Mouse (Mus musculus): Measurements from ENCODE around the gene Gjc1.
A peak's percentile ranks its signal among the peaks of the same experiment; 100 is the strongest.

Gene Gjc1

GRCm38 (mm10) chr11:102819021-102819782 is at the start of gene Gjc1:
TSS of gene Gjc1 (minus strand) at chr11:102819700.
- peak; percentile 9 to 27 for DNase-seq (ENCODE audit: low spot score in 2 of 2)

- peak; percentile 59 for DNase-seq (ENCODE audit: low spot score in 2 of 2)
Measured at GRCm38 (mm10) chr11:102864272-102864671, 44.8 kb upstream of the Gjc1 start.

DNA sequence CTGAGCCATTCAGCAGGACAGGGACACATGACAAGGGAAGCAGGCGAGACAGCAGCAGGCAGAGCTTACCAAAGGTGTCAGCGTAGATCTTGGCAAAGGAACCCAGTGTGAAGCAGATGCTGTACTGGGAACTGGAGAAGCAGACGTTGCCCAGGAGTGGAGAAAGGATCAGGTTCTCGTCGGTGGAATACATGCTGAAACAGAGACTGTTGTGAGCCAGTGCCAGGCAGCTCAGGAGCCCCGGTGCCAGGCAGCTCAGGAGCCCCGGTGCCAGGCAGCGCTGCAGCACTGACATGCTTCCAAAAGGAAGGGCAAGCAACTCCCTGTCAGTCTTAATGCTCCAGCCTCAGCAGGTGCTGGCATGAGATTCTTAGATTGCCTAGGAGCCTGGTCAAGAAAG is 40.4 kb upstream of the Gjc1 start:
- DNase-seq (ENCODE audit: low spot score in 2 of 2), result peak in 1 of 2 experiments; percentile 14

DNA sequence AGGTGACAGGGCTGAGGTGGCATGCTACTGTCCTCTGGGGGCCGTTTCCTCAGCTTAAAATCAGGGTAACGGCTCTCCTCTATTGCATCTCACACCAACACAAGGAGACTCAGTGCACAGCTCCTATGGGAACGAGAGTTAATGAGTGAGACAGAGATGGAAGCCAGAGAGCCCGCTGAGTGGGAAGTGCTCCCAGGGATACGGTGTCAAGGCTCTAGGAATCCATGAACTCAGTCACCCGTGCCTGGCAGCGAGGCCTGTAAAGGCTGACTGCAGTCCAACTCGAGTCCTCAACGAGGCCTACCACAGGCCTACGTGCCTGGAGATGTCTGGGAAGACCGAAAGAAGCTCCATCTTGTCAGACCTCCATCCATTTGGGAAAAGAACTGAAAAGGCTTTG is 39.5 kb upstream of the Gjc1 start:
- no peak for DNase-seq (ENCODE audit: low spot score in 2 of 2)

GRCm38 (mm10) chr11:102855941-102856340 is 36.4 kb upstream of the Gjc1 start:
- no peak for DNase-seq (ENCODE audit: low spot score in 2 of 2)

DNA sequence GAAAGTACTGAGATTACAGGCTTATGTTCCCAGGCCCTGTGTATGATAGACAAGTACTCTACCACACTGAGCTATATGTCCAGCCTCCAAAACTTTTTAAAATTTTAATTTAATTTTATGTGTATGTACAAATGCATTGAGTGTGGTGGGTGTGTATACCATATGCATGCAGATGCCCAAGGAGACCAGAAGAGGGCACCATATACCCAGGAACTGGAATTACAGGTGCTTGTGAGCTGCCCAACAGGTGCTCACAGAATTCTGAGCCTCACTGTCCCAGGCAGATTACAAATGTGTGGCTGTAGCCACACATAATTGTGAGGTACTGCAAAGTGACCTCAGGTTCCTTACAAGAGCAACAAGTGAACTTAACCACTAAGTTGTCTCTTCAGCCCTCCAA is 34.3 kb upstream of the Gjc1 start:
- DNase-seq (ENCODE audit: low spot score in 2 of 2), result no peak

DNA sequence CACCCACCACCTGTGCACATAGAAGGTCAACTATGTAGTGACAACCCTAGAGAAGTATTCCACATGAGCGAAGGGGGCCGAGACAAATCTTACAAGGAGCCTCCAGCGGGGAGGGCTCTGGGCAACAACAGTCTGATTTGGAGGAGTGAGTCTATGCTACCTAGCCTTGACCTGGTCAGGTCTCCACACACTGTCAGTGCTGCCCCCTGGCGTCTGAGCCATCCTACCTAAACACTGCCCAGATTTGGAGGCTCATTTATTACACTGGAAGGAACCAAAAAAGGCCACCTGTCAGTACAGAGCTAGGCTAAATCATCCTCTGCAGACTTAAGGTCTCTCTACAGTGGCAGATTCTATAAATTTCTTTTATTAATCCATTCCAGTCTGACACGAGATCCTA is 32.4 kb upstream of the Gjc1 start:
- peak in 1 of 2 experiments; percentile 29 for DNase-seq (ENCODE audit: low spot score in 2 of 2)

GRCm38 (mm10) chr11:102845926-102846325 is 26.4 kb upstream of the Gjc1 start:
- no peak for DNase-seq (ENCODE audit: low spot score in 2 of 2)

GRCm38 (mm10) chr11:102838616-102839150 is 19.2 kb upstream of the Gjc1 start:
- DNase-seq (ENCODE audit: low spot score in 2 of 2), result no peak

DNA sequence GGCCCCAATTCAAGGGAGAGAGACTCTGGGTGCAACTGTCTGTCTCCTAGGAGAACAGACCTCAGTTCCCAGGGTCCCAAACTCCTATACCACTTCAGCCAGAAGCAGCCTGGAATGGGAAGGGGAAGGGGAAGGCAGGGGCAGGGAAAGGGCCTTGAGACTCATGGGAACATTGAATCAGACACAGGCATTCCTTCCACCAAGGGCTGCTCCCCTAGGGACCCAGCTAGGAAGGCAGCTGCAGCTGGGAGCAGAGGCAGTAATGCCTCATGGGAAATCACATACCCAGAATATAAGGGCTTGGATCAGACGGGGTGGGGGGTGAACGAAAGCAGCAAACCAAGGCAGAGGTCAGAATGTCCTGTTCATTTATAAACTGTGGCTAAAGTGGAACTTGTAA is 18.6 kb upstream of the Gjc1 start:
- no peak for DNase-seq (ENCODE audit: low spot score in 2 of 2)

DNA sequence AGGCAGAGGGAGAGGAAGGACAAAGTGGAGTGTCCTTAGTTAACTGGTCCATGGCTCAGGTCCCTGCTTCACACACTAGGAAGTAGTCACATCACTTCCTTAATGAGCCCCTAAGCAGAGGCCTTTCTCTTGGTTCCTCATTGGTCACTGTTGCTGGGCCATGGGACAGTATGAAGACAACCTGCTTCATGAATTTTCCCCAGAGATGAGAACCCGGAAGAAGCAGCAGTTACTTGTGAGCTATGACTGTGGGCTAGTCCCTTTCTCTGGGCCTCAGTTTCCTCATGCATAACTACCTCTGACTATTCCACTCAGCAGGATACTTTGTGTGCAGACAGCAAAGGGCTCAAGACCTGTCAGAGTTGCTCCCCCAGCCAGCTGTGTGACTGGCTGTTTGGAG is 17.9 kb upstream of the Gjc1 start:
- no peak for DNase-seq (ENCODE audit: low spot score in 2 of 2)

GRCm38 (mm10) chr11:102836146-102836545 is 16.6 kb upstream of the Gjc1 start:
- DNase-seq (ENCODE audit: low spot score in 2 of 2), result no peak

- DNase-seq (ENCODE audit: low spot score in 2 of 2), result no peak
Measured at GRCm38 (mm10) chr11:102835549-102835948, 16.0 kb upstream of the Gjc1 start, which contains the start of gene Higd1b. TSS of gene Higd1b (plus strand) at chr11:102835849.

GRCm38 (mm10) chr11:102834219-102834618 is 14.7 kb upstream of the Gjc1 start:
- DNase-seq (ENCODE audit: low spot score in 2 of 2), result no peak

DNA sequence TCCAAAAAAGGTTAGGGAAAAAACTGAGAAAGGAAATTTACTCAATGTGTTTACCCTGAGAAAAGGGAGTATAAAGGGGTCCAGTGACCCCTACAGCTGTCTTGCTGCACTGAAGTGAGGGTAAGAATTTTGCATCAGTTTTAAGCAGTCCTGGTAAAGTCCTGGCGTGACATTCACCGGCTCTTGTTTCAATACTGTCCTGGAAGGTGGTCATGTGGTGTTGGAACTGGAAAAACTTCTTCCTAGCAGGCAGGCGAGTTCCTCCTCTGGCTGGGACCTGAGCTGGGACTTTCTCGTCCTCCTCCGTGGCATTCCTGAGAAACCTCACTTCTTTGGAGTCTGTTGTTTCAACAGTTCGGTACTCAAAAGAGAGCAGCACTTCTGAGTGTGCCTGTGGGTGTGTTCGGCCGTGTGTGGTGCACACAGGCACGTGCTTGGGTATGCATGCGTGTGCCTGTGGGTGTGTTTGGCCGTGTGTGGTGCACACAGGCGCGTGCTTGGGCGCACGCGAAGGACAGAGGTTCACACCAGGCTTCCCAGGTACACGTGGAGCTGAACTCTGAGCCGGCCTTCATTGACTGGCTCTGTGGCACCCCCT is 13.3 kb upstream of the Gjc1 start:
- DNase-seq (ENCODE audit: low spot score in 2 of 2), result no peak

DNA sequence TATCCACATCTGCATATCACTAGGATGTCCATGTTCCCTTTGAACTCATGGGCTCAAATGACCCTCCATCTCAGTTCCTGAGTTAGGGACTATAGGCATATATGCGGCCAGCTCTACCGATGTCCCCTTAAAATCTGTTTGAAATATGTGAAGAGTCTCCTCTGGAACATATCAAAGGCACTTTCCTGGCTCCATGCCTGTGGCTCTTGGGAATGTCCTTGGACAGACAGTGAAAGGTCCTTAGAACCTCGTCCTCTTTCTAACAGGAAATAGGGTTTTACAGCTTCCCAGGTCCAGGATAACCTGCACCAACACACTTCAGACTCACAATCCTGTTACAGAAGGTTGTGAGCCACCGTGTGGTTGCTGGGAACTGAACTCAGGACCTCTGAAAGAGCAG is 10.8 kb upstream of the Gjc1 start:
- no peak for DNase-seq (ENCODE audit: low spot score in 2 of 2)

DNA sequence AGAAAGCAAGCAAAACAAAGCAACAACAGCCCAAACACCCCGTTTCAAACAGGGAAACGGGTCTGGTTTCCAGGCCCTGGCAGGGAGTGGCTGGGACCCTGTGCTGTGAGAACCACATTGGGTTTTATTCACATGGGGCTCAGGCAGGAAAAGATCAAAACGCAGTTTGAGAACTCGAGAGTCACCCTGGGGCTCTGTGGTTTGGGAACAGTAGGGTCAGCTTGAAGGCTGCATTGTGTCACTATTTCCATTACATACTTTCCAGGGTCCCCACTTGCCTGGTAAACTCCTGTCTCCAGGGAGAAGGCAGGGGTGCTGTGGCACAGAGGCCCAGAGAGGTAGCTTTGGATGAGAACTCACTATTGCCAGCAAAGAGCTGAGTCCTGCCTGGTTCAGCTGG is 7.6 kb upstream of the Gjc1 start:
- no peak for DNase-seq (ENCODE audit: low spot score in 2 of 2)

DNA sequence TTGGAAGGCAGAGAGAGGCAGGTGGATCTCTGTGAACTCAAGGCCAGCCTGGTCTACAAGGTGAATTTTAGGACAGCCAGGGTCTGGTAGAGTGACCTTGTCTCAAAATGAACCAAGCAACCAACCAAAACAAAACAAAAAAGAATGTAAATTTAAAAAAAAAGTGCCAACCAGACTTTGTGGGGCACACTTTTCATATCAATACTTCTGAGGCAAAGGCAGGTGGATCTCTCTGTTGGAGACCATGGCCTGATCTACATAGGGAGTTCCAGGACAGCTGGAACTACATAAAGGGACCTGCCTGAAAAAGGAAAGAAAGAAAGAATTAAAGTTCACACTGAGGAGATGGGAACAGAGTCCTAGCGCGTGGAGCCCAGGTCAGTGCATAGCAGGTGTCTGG is 7.0 kb upstream of the Gjc1 start:
- DNase-seq (ENCODE audit: low spot score in 2 of 2), result no peak

GRCm38 (mm10) chr11:102821231-102821630 is 1.7 kb upstream of the Gjc1 start:
- no peak for DNase-seq (ENCODE audit: low spot score in 2 of 2)

GRCm38 (mm10) chr11:102820432-102820831 is 932 bp upstream of the Gjc1 start:
- DNase-seq (ENCODE audit: low spot score in 2 of 2), result no peak

DNA sequence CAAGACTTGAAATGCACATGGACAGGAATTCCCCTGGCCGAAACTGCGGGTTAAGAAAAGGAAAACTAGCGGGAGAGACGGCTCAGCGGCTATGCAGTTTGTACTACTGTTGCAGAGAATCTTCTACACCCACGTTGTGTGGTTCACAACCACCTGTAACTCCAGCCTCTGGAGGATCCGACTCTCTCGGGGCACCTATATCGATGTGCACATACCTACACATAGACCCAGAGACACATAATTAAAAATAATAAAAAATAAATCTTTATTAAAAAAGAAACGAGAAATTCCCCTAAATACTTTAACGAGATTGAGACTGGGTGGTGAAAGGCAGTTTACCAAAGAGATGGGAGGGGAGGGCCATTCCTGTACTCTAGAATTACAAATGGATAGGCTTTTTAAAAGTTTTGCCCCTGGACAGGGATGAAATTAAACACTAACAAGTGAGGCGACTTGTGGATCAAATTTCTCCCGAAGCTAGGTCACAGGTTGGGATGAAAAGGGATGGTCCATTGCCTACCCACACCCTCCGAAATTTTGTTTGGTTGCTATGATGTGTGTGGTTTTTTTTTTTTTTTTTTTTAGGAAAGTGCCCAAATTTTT is 384 bp upstream of the Gjc1 start:
- peak in 1 of 2 experiments; percentile 6 for DNase-seq (ENCODE audit: low spot score in 2 of 2)

- no peak for DNase-seq (ENCODE audit: low spot score in 2 of 2)
Measured at GRCm38 (mm10) chr11:102818121-102819020, 1.1 kb downstream of the Gjc1 start.
